Comparison of ENCODE assay signal across 14 mouse cellular contexts in the genomic region with DNA sequence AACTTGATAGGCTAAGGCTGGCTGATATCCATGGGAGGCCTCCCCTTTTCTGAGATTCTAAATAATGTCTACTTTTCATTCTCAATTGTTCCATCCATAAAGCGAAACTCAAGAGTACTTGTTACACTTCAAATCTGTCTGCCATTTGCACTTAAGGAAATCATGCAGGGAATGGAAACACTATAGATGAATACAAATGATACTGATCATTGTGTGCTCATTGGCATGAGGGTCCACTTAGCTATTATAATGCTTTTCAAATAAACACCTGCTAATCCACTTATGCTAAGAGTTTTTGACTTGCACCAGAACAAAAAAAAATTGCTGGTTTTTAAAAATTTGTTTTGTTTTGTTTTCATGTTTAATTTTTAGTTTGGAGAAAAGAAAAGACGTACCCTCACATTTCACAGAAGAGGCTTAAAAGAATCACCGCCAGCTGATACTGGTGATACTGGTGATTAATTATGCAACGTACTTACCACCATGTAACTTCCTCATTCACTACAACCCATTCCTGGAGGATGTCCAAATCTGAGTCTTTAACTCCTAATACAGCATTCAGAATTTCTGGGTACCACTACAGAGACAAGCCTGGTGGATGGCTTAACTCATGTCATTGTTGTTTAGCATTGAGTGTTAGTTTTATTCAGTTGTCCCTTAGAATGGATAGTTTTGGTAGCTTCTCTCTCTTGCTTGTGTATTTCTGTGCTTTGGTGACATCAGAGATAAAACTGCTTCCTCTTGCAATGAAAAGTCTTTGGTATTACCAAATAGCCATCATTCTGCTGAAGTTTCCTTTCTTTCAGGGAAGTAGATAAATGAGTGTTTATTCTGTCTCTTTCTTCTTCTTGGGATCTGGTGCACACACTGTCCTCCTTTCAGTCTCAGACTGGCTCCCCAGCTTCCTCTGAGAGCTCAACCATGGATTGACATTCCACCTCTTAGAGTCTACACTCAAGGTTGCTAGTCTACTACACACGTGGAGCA.
"Had no signal": no experiment of that assay in that cellular context is flagged by ENCODE, and none has a peak within 500 bp of the region (broad histone marks: within the 10 kb centered on the region; RNA-seq: fewer than 3 reads in every experiment).

No protein-coding gene starts in this region.

- DNase-seq: kidney, adult 18-20 months; kidney, postnatal 14 days; liver, embryonic 13.5 days; lung, adult 18-20 months; lung, postnatal 4 days; right cerebral cortex, adult 18-20 months; right cerebral cortex, postnatal 25 days; thymus, postnatal 4 days had no signal

- H3K4me1 ChIP-seq: kidney, embryonic 15.5 days; limb, embryonic 15.5 days; liver, embryonic 13.5 days; midbrain, embryonic 13.5 days; neural tube, embryonic 15.5 days had no signal

- H3K9me3 ChIP-seq: liver, embryonic 13.5 days had no signal

- H3K9ac ChIP-seq: kidney, embryonic 15.5 days; limb, embryonic 15.5 days; liver, embryonic 13.5 days; midbrain, embryonic 13.5 days; neural tube, embryonic 15.5 days had no signal

- H3K36me3 ChIP-seq: kidney, embryonic 15.5 days; limb, embryonic 15.5 days; liver, embryonic 13.5 days; midbrain, embryonic 13.5 days; neural tube, embryonic 15.5 days had no signal

- H3K27me3 ChIP-seq: kidney, embryonic 15.5 days; limb, embryonic 15.5 days; liver, embryonic 13.5 days; midbrain, embryonic 13.5 days; neural tube, embryonic 15.5 days had no signal

- ATAC-seq: midbrain, embryonic 13.5 days had no signal

- H3K4me2 ChIP-seq: kidney, embryonic 15.5 days; limb, embryonic 15.5 days; liver, embryonic 13.5 days; midbrain, embryonic 13.5 days; neural tube, embryonic 15.5 days had no signal

- H3K27ac ChIP-seq: kidney, embryonic 15.5 days; limb, embryonic 15.5 days; liver, embryonic 13.5 days; midbrain, embryonic 13.5 days; neural tube, embryonic 15.5 days; stomach, postnatal 0 days had no signal

- H3K4me3 ChIP-seq: kidney, embryonic 15.5 days; limb, embryonic 15.5 days; liver, embryonic 13.5 days; midbrain, embryonic 13.5 days; myocyte; neural tube, embryonic 15.5 days had no signal
